Mouse (Mus musculus): ENCODE results near the gene Meis3.
A peak's percentile ranks its signal among the peaks of the same experiment; 100 is the strongest.

The Meis3 gene

GRCm38 (mm10) chr7:16174597-16175541, at the start of gene Meis3:
Meis3 (plus strand) TSS chr7:16175090.
- peak; percentile 70 for DNase-seq

- DNase-seq, result no peak
Measured at GRCm38 (mm10) chr7:16125829-16126228, 49.1 kb upstream of the Meis3 start.

DNA sequence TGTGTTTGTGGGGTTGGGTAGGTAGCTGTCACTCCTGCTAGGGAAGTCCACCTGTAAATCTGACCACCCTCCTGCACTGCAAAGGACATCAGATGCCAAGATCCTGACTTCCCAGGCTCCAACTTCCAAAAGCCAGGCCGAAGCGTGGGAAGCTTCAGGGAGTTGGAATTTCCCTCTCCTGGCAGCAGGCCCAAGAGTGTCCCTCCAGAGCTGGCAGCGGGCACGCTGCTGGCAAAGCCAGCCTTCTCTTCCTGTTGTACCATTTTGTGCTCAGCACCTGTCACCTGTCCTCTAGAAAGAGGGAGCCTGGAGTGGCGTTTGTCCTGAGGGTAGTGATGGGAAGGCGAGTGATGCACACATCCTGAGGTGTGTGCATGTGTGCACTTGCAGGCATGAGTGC, 46.5 kb upstream of the Meis3 start:
- peak; percentile 56 for DNase-seq

GRCm38 (mm10) chr7:16128899-16129298, 46.0 kb upstream of the Meis3 start:
- DNase-seq, result no peak

DNA sequence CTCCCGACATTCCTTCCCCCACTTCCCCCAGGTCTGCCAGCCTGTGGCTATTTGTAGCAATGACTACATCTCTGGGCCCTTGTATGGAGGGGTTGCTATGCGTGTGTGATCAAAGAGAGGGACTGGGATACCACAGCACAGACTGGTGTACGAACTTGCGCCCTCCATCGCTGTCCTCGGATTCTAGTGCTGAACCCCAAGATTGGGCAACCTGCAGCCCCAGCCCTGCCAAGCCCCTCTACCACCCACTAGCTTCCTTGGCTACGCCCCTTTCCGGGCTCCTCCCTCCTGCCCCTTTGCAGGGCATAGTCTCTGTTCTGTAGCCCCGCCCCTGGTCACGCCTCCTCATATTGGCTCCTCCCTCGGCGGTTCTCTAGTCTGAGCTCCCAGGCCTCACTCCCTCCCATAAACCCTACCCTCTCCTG, 45.5 kb upstream of the Meis3 start, which contains the start of gene Slc8a2:
TSS of gene Slc8a2 (plus strand) at position 406 of the 425 bp plus-strand sequence.
- peak; percentile 89 for DNase-seq

GRCm38 (mm10) chr7:16129846-16130691, 44.8 kb upstream of the Meis3 start:
- peak; percentile 87 for DNase-seq

- DNase-seq, result no peak
Measured at GRCm38 (mm10) chr7:16130956-16131634, 43.8 kb upstream of the Meis3 start.

DNA sequence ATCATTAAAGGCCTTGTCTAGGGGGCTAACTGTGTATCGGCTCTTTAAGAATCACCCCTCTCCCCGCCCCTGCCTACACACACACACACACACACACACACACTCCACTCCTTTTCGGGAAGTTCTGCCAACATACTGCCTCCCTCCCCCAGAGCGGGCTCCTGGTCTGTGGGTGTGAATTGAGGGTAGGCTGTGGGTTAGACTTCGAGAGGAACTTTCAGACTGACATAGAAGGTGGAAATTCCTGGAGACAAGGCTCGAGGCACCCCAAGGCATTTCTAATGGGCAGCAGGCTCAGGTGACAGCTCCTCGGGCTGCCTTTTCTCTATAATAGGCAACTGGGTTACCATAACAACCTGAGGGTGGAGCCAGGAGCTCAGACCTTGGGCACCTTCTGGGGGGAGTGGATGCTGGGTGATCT, 42.7 kb upstream of the Meis3 start:
- DNase-seq, result no peak

GRCm38 (mm10) chr7:16132926-16133325, 42.0 kb upstream of the Meis3 start:
- DNase-seq, result no peak

DNA sequence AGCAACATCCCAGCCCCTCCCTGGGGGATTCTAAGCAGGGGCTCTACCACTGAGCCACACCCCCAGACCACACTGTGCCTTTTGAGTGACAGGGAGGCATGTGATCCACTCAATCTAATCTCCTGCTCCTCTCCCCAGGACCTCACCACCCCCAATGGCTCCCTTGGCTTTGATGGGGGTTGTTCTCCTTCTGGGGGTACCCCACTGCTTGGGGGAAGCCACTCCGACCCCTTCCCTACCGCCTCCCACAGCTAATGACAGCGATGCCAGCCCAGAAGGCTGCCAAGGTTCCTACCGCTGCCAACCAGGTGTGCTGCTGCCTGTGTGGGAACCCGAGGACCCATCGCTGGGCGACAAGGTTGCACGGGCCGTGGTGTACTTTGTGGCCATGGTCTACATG, 41.2 kb upstream of the Meis3 start:
- no peak for DNase-seq

GRCm38 (mm10) chr7:16134951-16135392, 39.9 kb upstream of the Meis3 start:
- no peak for DNase-seq

DNA sequence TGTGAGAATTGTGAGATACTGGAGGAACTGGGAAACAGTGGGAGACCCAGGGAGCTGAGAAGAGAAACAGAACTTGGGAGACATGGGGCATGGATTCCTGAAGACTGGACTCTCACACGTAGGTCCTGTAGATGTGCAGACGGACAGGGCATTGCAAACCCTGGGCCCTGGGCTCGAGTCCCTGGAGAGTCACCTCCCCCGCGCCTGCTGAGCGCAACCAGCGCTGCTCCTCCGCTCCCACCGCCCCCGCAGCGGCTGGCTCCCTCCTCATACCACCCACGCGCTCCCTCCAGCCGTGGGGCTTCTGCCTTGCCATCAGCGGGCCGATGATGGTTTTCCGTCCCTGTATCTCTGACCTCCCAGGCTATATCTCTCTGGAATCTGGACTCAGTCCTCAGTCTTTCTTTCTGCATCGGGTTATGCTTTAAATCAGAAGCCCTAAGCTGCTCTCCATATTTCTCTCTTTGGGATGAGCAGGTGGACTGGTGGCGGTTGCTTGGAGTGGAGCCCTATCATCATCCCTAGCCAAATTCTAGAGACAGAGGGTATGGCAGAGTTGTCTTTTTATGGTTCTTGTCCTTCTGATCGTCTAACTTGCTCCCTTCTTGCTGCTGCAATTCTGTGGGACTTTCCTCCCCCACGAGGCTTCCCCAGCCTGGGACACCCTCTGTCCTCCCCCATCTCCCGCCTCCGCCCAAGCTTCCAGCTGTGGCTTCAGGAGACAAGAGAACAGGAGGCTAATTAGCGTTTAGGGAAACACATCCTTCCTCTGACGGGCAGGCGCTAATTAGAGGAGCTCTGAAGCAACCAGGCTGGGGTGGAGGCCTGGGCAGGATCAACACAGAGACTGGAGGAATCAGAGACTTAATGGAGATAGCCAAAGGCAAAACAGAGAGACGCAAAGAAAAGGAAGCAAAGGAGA, 28.1 kb upstream of the Meis3 start:
- peak; percentile 55 for DNase-seq

- peak; percentile 59 for DNase-seq
Measured at GRCm38 (mm10) chr7:16147643-16148042, 27.2 kb upstream of the Meis3 start.

- no peak for DNase-seq
Measured at GRCm38 (mm10) chr7:16149241-16149640, 25.6 kb upstream of the Meis3 start.

DNA sequence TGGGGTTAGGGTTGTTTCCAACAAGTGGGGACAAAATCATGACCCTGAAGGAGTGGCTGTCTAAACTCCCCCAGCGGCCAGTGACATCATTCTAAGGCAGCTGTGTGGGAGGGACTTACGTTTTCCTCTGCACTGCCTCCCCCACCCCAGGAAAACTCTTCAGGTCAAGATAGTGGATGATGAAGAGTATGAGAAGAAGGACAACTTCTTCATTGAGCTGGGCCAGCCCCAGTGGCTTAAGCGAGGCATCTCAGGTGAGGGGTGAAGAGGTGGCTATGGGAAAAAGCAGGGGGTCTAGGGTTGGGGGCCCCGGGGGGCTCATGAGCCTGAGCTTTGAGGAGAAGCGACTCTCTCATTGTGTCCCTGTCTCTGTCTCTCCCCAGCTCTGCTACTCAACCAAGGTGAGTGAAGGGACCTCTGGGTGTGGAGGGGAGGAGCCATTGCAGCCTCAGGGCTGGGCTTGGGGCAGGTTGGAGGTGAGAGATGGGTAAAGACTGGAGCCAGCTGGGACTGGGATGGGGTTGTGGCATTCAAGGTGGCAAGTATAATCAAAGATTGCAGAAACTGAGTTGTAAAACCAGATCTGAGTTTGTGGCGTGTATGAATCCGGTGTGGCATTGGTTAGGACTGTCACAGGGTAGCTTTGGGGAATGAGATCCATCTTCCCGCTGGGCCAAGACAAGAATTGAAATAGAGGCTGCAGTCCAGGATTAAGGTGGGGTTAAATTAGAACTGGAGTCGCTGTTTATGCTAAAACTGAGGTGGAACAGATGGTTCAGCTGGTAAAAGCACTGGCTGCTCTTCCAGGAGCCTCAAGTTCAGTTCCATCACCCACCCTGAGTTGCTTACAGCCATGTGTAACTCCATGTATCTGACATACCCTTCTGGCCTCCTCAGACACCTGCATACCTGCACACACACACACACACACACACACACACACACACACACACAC, 24.4 kb upstream of the Meis3 start:
- no peak for DNase-seq

- peak; percentile 67 for DNase-seq
Measured at GRCm38 (mm10) chr7:16153522-16153921, 21.4 kb upstream of the Meis3 start.

- DNase-seq, result peak; percentile 59
Measured at GRCm38 (mm10) chr7:16155132-16155872, 19.6 kb upstream of the Meis3 start.

DNA sequence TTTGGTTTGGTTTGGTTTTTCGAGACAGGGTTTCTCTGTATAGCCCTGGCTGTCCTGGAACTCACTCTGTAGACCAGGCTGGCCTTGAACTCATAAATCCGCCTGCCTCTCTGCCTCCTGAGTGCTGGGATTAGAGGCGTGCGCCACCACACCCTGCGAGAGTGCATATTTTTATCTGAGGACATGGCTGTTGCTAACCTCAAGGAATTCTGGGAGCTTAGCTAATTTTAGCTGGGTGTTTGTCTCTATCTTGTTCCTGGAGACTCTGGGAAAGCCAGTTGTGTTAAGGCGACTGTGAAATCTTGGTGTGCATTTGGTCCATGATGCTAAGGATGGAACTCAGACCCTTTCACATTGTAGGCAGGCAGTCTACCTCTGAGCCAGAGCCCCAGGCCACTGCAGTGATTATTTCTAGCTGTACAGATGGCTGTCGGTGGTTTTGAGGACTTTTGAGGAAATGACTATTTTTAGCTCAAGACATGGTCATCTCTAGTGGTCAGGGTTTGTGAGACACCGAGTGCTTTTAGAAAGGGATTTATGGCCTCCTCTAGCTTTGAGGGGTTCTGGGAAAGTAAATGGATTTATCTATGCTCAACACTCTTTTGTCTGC, 18.7 kb upstream of the Meis3 start:
- no peak for DNase-seq

DNA sequence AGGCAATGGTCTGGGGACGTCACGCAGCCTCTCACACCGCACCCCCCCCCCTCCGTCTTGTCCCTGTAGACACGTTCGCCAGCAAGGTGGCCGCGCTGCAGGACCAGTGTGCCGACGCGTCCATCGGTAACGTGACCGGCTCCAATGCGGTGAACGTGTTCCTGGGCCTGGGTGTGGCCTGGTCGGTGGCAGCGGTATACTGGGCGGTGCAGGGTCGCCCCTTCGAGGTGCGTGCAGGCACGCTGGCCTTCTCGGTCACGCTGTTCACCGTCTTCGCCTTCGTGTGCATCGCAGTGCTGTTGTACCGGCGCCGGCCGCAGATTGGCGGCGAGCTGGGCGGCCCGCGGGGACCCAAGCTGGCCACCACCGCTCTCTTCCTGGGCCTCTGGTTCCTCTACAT, 16.2 kb upstream of the Meis3 start:
- DNase-seq, result no peak

All from right cerebral cortex, postnatal 4 days (tissue).